Mouse (Mus musculus): ENCODE results near the gene Neurl1a. TPM values are rescaled to one million over a fixed set of nuclear protein-coding genes. Genes with fewer than 3 reads are reported as not detected.

The Neurl1a gene
- total and polyA plus RNA-seq, 2 experiments: 0.28 TPM

DNA sequence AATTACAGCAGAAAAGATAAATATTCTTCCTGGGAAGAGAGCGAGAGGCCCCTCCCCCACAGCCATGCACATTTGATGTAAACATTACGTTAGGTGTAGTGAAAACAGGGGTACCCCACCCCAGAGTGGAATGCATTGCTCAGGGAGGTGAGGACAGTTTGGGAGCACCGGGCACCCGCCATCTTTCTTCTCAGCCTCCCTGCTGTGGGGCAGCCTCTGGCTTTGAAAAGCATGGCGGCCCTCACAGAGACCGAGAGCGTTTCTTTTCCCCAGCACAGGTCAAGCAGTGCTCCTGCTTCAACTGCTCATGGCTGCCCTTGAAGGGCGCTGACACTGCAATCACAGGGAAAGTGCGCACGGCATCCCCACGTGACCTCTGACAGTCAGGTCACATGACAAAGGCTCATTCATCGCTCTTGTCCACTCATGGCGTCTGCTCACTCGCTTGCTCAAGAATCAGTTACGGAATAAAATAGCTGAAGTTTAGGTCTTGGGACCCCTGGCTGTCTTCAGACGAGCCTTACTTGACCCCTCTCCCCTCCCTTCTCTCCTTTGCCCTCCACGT, 108.3 kb downstream of the Neurl1a start:
- TF ChIP-seq POLR2A (IDR thresholded peaks at IDR 0.05; ENCODE audit: extremely low read depth, insufficient read depth, low read length) (no peak), CTCF (IDR thresholded peaks at IDR 0.05; ENCODE audit: low read depth, low read length) (no peak)

DNA sequence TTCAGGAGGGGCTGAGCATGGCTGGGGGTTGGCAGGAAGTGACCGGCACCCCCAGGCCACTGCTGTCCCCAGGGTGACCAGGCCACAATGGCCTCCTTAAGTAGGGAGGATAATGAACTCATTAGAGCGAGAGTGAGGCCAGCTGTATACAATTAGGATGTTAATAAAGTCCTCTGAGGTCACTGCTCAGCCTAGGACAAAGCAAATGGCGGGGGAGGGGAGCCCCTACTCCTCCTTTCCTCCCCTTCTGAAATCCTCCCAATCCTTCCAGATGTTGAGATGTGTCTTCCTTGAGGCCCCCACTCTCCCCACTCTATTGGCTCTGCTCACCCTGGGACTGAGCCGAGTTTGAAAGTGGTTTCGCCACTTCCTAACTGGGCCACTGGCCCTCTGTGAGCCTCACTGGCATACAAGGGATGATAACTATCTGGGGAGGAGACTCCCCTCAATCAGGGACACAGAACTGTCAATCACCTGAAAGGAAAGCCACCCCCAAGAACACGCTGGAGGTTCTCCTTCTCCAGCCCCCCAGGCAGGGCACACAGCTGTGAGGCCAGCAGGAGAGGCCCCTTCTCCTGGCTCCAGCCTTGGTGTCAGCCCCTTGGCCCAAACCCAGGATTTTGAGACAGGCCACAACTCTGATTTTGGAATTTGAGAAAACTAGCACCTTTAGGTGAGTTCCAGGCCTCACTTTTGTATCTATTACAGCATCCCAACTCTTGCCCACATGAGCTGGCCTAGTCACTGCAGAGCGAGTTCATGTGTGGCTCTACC, 112.9 kb downstream of the Neurl1a start:
- no peaks in the 10 kb centered on the region; the same call in 1 of the 2 replicates for H3K79me2 ChIP-seq (ENCODE audit: control insufficient read depth, insufficient read depth, low read length)
- no peak for DNase-seq (ENCODE audit: extremely low read depth, low read depth, low spot score)
- H3K36me3 ChIP-seq (ENCODE audit: control insufficient read depth, insufficient read depth, low read length): no peaks in the 10 kb centered on the region
- H3K27me3 ChIP-seq (ENCODE audit: control insufficient read depth, insufficient read depth, low read length): no peaks in the 10 kb centered on the region
- H3K4me3 ChIP-seq (ENCODE audit: insufficient read depth, low read depth, low read length): no peak overlapping the region
- no peak overlapping the region; the same call in 1 of the 2 replicates for H3K27ac ChIP-seq (replicated peaks; ENCODE audit: insufficient read depth, low read depth, low read length)
- WGBS: 80% methylated on average over 7 of the region's 7 CpGs
- TF ChIP-seq POLR2A (IDR thresholded peaks at IDR 0.05; ENCODE audit: extremely low read depth, insufficient read depth, low read length) (no peak), CTCF (IDR thresholded peaks at IDR 0.05; ENCODE audit: low read depth, low read length) (no peak)
- H3K9ac ChIP-seq (ENCODE audit: low read depth, low read length): no peak overlapping the region
- H3K4me1 ChIP-seq (ENCODE audit: control insufficient read depth, insufficient read depth, low read length): peaks cover 2% of the 10 kb centered on the region; the same call in 1 of the 2 replicates

More for the DNA sequence above, 108.3 kb downstream of the Neurl1a start:
- no peak overlapping the region for H3K27ac ChIP-seq (replicated peaks; ENCODE audit: insufficient read depth, low read depth, low read length)
- H3K4me1 ChIP-seq (ENCODE audit: control insufficient read depth, insufficient read depth, low read length): peaks cover 4% of the 10 kb centered on the region; the same call in 1 of the 2 replicates
- H3K79me2 ChIP-seq (ENCODE audit: control insufficient read depth, insufficient read depth, low read length): no peaks in the 10 kb centered on the region; the same call in 1 of the 2 replicates
- whole genome bisulfite sequencing: 91% methylated on average over 17 of the region's 17 CpGs
- H3K27me3 ChIP-seq (ENCODE audit: control insufficient read depth, insufficient read depth, low read length): no peaks in the 10 kb centered on the region
- no peak overlapping the region for H3K4me3 ChIP-seq (ENCODE audit: insufficient read depth, low read depth, low read length)
- peaks cover 6% of the 10 kb centered on the region; the same call in 1 of the 2 replicates for H3K36me3 ChIP-seq (ENCODE audit: control insufficient read depth, insufficient read depth, low read length)
- no peak for DNase-seq (ENCODE audit: extremely low read depth, low read depth, low spot score)
- no peak overlapping the region for H3K9ac ChIP-seq (ENCODE audit: low read depth, low read length)

DNA sequence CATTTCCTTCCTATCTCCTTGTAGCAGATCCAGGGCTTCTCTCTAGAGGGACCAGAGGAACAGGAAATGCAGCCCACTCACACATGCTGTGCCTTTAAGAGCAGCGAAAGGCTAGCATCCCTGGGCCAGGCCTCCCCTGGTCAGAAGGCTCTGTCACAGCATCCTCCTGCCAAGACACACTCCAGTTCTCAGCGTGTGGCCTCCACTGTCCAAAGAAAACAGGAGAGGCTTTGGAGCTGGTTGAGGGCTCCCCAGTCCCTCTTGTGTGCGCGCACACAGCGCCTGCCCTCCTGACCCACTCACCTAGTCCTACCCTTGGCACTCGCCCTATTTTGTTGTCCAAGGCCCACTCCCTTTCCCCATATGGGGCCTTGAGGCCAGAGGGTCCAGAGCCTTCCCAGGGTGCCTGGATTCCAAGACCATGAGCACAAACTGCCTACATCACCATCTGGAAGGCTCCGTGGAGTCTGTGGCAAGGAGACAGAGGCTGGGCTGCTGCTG, 113.9 kb downstream of the Neurl1a start:
- no peak for TF ChIP-seq POLR2A (IDR thresholded peaks at IDR 0.05; ENCODE audit: extremely low read depth, insufficient read depth, low read length)
- TF ChIP-seq CTCF (IDR thresholded peaks at IDR 0.05; ENCODE audit: low read depth, low read length): no peak
- Histone ChIP-seq H3K27ac (replicated peaks; ENCODE audit: insufficient read depth, low read depth, low read length) (no peak overlapping the region), H3K79me2 (ENCODE audit: control insufficient read depth, insufficient read depth, low read length) (no peaks in the 10 kb centered on the region; the same call in 1 of the 2 replicates), H3K9ac (ENCODE audit: low read depth, low read length) (no peak overlapping the region), H3K4me1 (ENCODE audit: control insufficient read depth, insufficient read depth, low read length) (peaks cover 2% of the 10 kb centered on the region; the same call in 1 of the 2 replicates), H3K36me3 (ENCODE audit: control insufficient read depth, insufficient read depth, low read length) (no peaks in the 10 kb centered on the region), H3K4me3 (ENCODE audit: insufficient read depth, low read depth, low read length) (no peak overlapping the region), H3K27me3 (ENCODE audit: control insufficient read depth, insufficient read depth, low read length) (no peaks in the 10 kb centered on the region)
- 74% methylated on average over 7 of the region's 7 CpGs for WGBS
- no peak for DNase-seq (ENCODE audit: extremely low read depth, low read depth, low spot score)

DNA sequence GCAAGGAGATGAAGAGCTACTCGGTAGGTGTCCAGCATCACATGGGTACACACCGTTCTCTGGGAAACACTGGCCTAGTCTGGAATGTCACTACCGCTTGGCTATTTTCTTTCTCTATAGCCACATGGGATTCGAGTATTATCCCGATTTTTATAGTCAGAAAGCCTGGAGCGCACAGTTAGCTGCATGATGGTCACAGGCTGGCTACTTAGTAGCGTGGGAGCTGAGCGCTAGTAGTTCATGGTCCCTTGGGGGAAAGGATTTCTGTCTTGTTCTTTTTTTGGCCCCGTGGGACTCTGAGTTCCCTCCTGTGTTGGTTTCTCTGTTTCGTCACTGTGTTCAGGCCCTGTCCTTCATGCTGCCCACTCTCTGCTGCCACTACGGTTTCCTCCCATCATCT, 119.5 kb downstream of the Neurl1a start:
- Histone ChIP-seq H3K4me3 (ENCODE audit: insufficient read depth, low read depth, low read length) (no peak overlapping the region), H3K9ac (ENCODE audit: low read depth, low read length) (no peak overlapping the region), H3K4me1 (ENCODE audit: control insufficient read depth, insufficient read depth, low read length) (peaks cover 12% of the 10 kb centered on the region), H3K79me2 (ENCODE audit: control insufficient read depth, insufficient read depth, low read length) (peaks cover 4% of the 10 kb centered on the region; the same call in 1 of the 2 replicates), H3K27ac (replicated peaks; ENCODE audit: insufficient read depth, low read depth, low read length) (no peak overlapping the region), H3K36me3 (ENCODE audit: control insufficient read depth, insufficient read depth, low read length) (no peaks in the 10 kb centered on the region), H3K27me3 (ENCODE audit: control insufficient read depth, insufficient read depth, low read length) (no peaks in the 10 kb centered on the region)
- 92% methylated on average over 11 of the region's 11 CpGs for WGBS
- no peak for TF ChIP-seq CTCF (IDR thresholded peaks at IDR 0.05; ENCODE audit: low read depth, low read length)
- no peak for TF ChIP-seq POLR2A (IDR thresholded peaks at IDR 0.05; ENCODE audit: extremely low read depth, insufficient read depth, low read length)
- no peak for DNase-seq (ENCODE audit: extremely low read depth, low read depth, low spot score)

DNA sequence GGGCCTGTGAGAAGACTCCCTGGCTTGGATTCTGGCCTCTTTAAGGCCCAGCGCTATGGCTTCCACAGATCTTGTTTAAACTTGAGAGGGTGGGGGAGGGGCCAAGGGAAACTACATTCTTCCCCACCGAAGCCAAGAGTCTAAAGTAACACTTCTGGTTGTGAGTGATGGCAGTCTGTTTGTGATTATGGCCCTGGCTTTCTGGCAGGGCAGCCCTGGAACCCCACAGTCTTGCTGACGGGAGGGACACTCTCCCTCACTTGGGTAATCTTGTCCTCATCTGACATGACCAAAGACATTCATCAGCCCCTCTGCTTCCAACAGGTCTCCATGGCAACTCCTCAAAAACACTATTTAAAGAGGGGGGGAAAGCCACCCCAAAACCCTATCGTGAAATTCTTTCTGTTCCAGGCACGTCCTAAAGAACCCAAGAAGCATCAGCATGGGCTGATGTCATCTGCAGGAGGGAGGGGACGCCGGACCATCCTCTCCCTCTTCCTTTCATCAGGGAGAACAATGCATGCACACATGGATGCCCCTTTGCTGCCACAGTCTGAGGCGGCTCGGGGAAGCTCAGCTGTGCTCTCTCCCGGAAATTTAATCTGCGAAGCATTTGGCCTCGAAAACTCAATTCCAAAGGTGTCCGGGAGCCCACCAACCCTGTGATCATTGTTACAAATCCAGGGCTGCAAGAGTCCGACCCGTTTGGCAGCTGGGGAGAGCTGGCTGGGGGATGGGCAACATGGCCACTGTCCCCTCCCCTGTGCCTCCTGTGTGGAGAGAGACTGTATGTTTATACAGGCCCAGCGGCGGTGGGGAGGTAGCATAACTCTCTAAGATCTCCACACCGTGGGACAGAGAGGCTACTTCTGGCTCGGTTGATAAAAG, 122.9 kb downstream of the Neurl1a start:
- H3K9ac ChIP-seq (ENCODE audit: low read depth, low read length): no peak overlapping the region
- H3K27me3 ChIP-seq (ENCODE audit: control insufficient read depth, insufficient read depth, low read length): no peaks in the 10 kb centered on the region
- 42% methylated on average over 19 of the region's 19 CpGs for WGBS
- peaks cover 40% of the 10 kb centered on the region for H3K4me1 ChIP-seq (ENCODE audit: control insufficient read depth, insufficient read depth, low read length)
- H3K79me2 ChIP-seq (ENCODE audit: control insufficient read depth, insufficient read depth, low read length): peaks cover 4% of the 10 kb centered on the region; the same call in 1 of the 2 replicates
- H3K4me3 ChIP-seq (ENCODE audit: insufficient read depth, low read depth, low read length): no peak overlapping the region
- TF ChIP-seq CTCF (IDR thresholded peaks at IDR 0.05; ENCODE audit: low read depth, low read length) (no peak), POLR2A (IDR thresholded peaks at IDR 0.05; ENCODE audit: extremely low read depth, insufficient read depth, low read length) (no peak)
- H3K27ac ChIP-seq (replicated peaks; ENCODE audit: insufficient read depth, low read depth, low read length): peak overlapping the region; percentile 19
- no peak for DNase-seq (ENCODE audit: extremely low read depth, low read depth, low spot score)
- H3K36me3 ChIP-seq (ENCODE audit: control insufficient read depth, insufficient read depth, low read length): no peaks in the 10 kb centered on the region

Data from liver, adult 2 months (tissue).